Mouse (Mus musculus): ENCODE measurements around the gene Ppard. TPM values are rescaled to one million over a fixed set of nuclear protein-coding genes. Genes with fewer than 3 reads are reported as not detected.
"Not testable (repeated sequence)": the region's sequence is repeated elsewhere in the genome, so short reads cannot be mapped to it uniquely, and the experiment has no call there.

The Ppard gene
- polyA plus RNA-seq, 1 experiment from 2014 or later = 2.9 TPM

GRCm38 (mm10) chr17:28207591-28208313 lies 24.7 kb upstream of the Ppard start, which contains the start of gene Def6:
Gene Def6 (plus strand): TSS chr17:28207778.
- H3K4me1 ChIP-seq = peaks cover 14% of the 10 kb centered on the region
- 18% methylated on average over 26 of the region's 26 CpGs for WGBS
- H3K4me3 ChIP-seq = peak within 1 kb of the TSS; percentile 30
- H3K36me3 ChIP-seq = peaks cover 13% of the 10 kb centered on the region; the same call in 1 of the 2 replicates
- ATAC-seq (ENCODE audit: borderline replicate concordance, extremely low read depth, low FRiP score, low TSS enrichment) = peak; percentile 87
- H3K9me3 ChIP-seq = no peaks in the 10 kb centered on the region
- no peaks in the 10 kb centered on the region for H3K27me3 ChIP-seq
- peak within 1 kb of the TSS; percentile 72 for H3K27ac ChIP-seq
- peak within 1 kb of the TSS; percentile 47 for H3K9ac ChIP-seq
- peak within 1 kb of the TSS; percentile 57 for H3K4me2 ChIP-seq

GRCm38 (mm10) chr17:28208314-28208612 lies 24.2 kb upstream of the Ppard start:
- Histone ChIP-seq H3K9me3 (no peaks in the 10 kb centered on the region), H3K27me3 (no peaks in the 10 kb centered on the region), H3K4me1 (peaks cover 14% of the 10 kb centered on the region), H3K4me3 (peak overlapping the region; percentile 30), H3K4me2 (peak overlapping the region; percentile 57), H3K36me3 (peaks cover 8% of the 10 kb centered on the region; the same call in 1 of the 2 replicates), H3K9ac (no peak overlapping the region), H3K27ac (no peak overlapping the region)
- no peak for ATAC-seq (ENCODE audit: borderline replicate concordance, extremely low read depth, low FRiP score, low TSS enrichment)
- 78% methylated on average over 8 of the region's 8 CpGs for WGBS

- Histone ChIP-seq H3K4me2 (no peak overlapping the region), H3K9ac (no peak overlapping the region), H3K36me3 (0 out of 2 replicates have a peak, but pooled peaks cover 3% of the 10 kb centered on the region), H3K27ac (no peak overlapping the region), H3K4me3 (no peak overlapping the region), H3K9me3 (no peaks in the 10 kb centered on the region), H3K4me1 (peaks cover 14% of the 10 kb centered on the region), H3K27me3 (no peaks in the 10 kb centered on the region)
- WGBS = 61% methylated on average over 4 of the region's 4 CpGs
- ATAC-seq (ENCODE audit: borderline replicate concordance, extremely low read depth, low FRiP score, low TSS enrichment) = no peak
These were observed 22.9 kb upstream of the Ppard start for GRCm38 (mm10) chr17:28209457-28210110.

- no peak overlapping the region for H3K9ac ChIP-seq
- WGBS = 49% methylated on average over 6 of the region's 6 CpGs
- no peaks in the 10 kb centered on the region for H3K27me3 ChIP-seq
- no peak for ATAC-seq (ENCODE audit: borderline replicate concordance, extremely low read depth, low FRiP score, low TSS enrichment)
- no peaks in the 10 kb centered on the region for H3K9me3 ChIP-seq
- no peak overlapping the region for H3K4me3 ChIP-seq
- H3K27ac ChIP-seq = no peak overlapping the region
- no peaks in the 10 kb centered on the region for H3K36me3 ChIP-seq
- H3K4me2 ChIP-seq = no peak overlapping the region
- peaks cover 12% of the 10 kb centered on the region for H3K4me1 ChIP-seq
These were observed 20.6 kb upstream of the Ppard start for GRCm38 (mm10) chr17:28211921-28212341.

- 53% methylated on average over 9 of the region's 9 CpGs for WGBS
- Histone ChIP-seq H3K9ac (no peak overlapping the region), H3K27ac (no peak overlapping the region), H3K27me3 (no peaks in the 10 kb centered on the region), H3K4me2 (no peak overlapping the region), H3K9me3 (no peaks in the 10 kb centered on the region), H3K36me3 (no peaks in the 10 kb centered on the region), H3K4me1 (peaks cover 8% of the 10 kb centered on the region), H3K4me3 (no peak overlapping the region)
- no peak for ATAC-seq (ENCODE audit: borderline replicate concordance, extremely low read depth, low FRiP score, low TSS enrichment)
These were observed 20.1 kb upstream of the Ppard start for GRCm38 (mm10) chr17:28212391-28212790.

- Histone ChIP-seq H3K4me3 (no peak overlapping the region), H3K9ac (no peak overlapping the region), H3K36me3 (no peaks in the 10 kb centered on the region), H3K9me3 (no peaks in the 10 kb centered on the region), H3K4me2 (no peak overlapping the region), H3K27me3 (no peaks in the 10 kb centered on the region), H3K4me1 (peaks cover 8% of the 10 kb centered on the region), H3K27ac (no peak overlapping the region)
- 27% methylated on average over 4 of the region's 4 CpGs for WGBS
- ATAC-seq (ENCODE audit: borderline replicate concordance, extremely low read depth, low FRiP score, low TSS enrichment) = no peak
These were observed 19.3 kb upstream of the Ppard start for GRCm38 (mm10) chr17:28213236-28213635.

- H3K4me1 ChIP-seq = peaks cover 11% of the 10 kb centered on the region
These were observed 15.7 kb upstream of the Ppard start for GRCm38 (mm10) chr17:28216791-28217190.

GRCm38 (mm10) chr17:28217721-28218649 lies 14.5 kb upstream of the Ppard start:
- H3K36me3 ChIP-seq = no peaks in the 10 kb centered on the region
- H3K4me2 ChIP-seq = peak overlapping the region; percentile 37
- no peak overlapping the region for H3K9ac ChIP-seq
- no peak for ATAC-seq (ENCODE audit: borderline replicate concordance, extremely low read depth, low FRiP score, low TSS enrichment)
- peak overlapping the region; percentile 37; the same call in 1 of the 2 replicates for H3K27ac ChIP-seq
- H3K4me3 ChIP-seq = no peak overlapping the region
- 19% methylated on average over 23 of the region's 23 CpGs for WGBS
- peaks cover 14% of the 10 kb centered on the region for H3K4me1 ChIP-seq
- H3K9me3 ChIP-seq = no peaks in the 10 kb centered on the region
- no peaks in the 10 kb centered on the region for H3K27me3 ChIP-seq

More at GRCm38 (mm10) chr17:28216791-28217190, 15.7 kb upstream of the Ppard start:
- Histone ChIP-seq H3K36me3 (no peaks in the 10 kb centered on the region), H3K4me3 (no peak overlapping the region), H3K9me3 (no peaks in the 10 kb centered on the region), H3K27me3 (no peaks in the 10 kb centered on the region), H3K27ac (no peak overlapping the region), H3K4me2 (no peak overlapping the region), H3K9ac (no peak overlapping the region)
- no peak for ATAC-seq (ENCODE audit: borderline replicate concordance, extremely low read depth, low FRiP score, low TSS enrichment)
- WGBS = 86% methylated on average over 9 of the region's 9 CpGs

- ATAC-seq (ENCODE audit: borderline replicate concordance, extremely low read depth, low FRiP score, low TSS enrichment); H3K36me3 ChIP-seq; H3K4me2 ChIP-seq; H3K27ac ChIP-seq; H3K4me3 ChIP-seq; H3K27me3 ChIP-seq; H3K9ac ChIP-seq; H3K9me3 ChIP-seq: not testable (repeated sequence)
- WGBS = 88% methylated on average over 10 of the region's 10 CpGs
- peaks cover 24% of the 10 kb centered on the region for H3K4me1 ChIP-seq
These were observed 10.0 kb upstream of the Ppard start for GRCm38 (mm10) chr17:28222463-28222862.

- WGBS = 2% methylated on average over 44 of the region's 46 CpGs
- Histone ChIP-seq H3K4me1 (peaks cover 14% of the 10 kb centered on the region), H3K9ac (peak overlapping the region; percentile 45), H3K4me2 (peak overlapping the region; percentile 80), H3K4me3 (peak overlapping the region; percentile 49), H3K27ac (peak overlapping the region; percentile 61), H3K36me3 (no peaks in the 10 kb centered on the region), H3K9me3 (no peaks in the 10 kb centered on the region), H3K27me3 (no peaks in the 10 kb centered on the region)
- ATAC-seq (ENCODE audit: borderline replicate concordance, extremely low read depth, low FRiP score, low TSS enrichment) = peak; percentile 93
These were observed 8.7 kb upstream of the Ppard start for GRCm38 (mm10) chr17:28223561-28224391.

GRCm38 (mm10) chr17:28224615-28225014 lies 7.9 kb upstream of the Ppard start:
- no peaks in the 10 kb centered on the region for H3K36me3 ChIP-seq
- no peak overlapping the region for H3K9ac ChIP-seq
- H3K4me1 ChIP-seq = peaks cover 14% of the 10 kb centered on the region
- no peak for ATAC-seq (ENCODE audit: borderline replicate concordance, extremely low read depth, low FRiP score, low TSS enrichment)
- H3K9me3 ChIP-seq = no peaks in the 10 kb centered on the region
- no peaks in the 10 kb centered on the region for H3K27me3 ChIP-seq
- WGBS = 80% methylated on average over 10 of the region's 10 CpGs
- H3K4me3 ChIP-seq = no peak overlapping the region
- no peak overlapping the region for H3K27ac ChIP-seq
- no peak overlapping the region for H3K4me2 ChIP-seq

Data from lung, embryonic 15.5 days (tissue).